Mouse (Mus musculus): ENCODE measurements around the gene Cd52.

Gene Cd52

DNA sequence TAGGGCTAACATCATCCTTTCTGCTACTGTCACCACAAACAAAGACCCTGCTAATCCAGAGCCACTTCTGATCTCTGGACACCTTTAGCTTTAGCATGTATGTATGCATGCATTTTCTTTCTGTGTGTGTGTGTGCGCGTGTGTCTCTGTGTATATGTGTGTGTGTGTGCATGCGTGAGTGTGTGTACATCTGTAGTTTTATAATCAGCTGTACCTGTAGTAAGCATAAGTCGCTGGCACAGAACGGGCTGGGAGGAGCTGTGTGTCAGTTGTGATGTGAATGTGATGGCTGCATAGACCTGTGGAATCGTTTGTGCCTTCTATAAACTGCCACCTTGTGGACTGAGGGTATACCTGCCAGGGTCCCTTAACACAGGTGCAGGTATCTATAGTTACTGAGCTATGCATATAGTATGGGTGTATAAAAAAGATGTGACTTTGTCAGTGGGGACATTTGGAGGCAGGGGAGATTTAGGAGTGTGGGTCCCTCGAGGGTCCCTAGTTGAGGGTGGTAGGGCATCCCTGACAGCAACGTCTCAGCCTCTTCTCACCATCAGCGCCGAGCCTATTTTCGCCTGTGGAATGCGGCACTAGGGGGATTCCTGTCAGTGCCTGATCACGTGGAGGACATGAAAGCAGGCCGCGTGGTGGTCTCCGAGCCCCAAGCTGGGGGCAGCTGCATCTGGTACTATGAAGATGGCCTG lies 4.2 kb downstream of the Cd52 start:
- DNase-seq (ENCODE audit: low spot score in 2 of 2), result no peak

DNA sequence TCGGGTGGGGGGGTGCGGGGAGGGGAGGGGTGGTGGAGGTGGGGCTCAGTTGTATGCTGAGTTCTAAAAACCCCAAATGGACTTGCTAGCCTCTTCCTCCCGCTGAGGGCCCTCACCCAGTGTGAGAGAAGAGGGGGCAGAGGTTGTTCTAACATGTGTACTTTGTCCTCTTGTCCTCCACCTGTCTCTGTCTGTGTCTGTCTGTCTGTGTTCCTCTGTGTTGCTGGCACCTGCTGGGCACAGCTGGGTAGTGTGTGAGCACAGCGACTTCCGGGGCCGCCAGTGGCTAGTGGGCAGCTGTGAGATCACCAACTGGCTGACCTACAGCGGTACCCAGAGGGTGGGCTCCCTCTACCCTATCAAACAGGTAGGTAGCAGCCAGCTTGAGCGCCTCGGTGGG lies 5.9 kb downstream of the Cd52 start:
- no peak for DNase-seq (ENCODE audit: low spot score in 2 of 2)

DNA sequence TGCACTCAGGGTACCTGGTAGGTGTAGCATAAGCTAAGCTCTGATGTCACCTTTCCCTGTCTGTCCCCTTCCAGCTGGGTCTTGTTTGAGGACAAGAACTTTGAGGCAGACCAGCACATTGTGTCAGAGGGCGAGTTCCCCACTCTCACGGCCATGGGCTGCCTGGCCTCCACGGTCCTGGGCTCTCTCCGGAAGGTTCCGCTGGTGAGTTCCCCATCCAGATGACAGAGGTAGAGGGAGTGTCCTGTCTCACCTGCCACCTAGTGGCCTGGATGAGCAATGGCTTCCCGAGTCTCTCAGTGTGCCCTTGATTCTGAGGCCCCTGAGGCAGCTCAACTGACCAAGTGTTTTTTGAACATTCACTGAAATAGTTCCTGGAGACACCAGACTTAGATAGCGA lies 7.5 kb downstream of the Cd52 start:
- DNase-seq (ENCODE audit: low spot score in 2 of 2), result no peak

DNA sequence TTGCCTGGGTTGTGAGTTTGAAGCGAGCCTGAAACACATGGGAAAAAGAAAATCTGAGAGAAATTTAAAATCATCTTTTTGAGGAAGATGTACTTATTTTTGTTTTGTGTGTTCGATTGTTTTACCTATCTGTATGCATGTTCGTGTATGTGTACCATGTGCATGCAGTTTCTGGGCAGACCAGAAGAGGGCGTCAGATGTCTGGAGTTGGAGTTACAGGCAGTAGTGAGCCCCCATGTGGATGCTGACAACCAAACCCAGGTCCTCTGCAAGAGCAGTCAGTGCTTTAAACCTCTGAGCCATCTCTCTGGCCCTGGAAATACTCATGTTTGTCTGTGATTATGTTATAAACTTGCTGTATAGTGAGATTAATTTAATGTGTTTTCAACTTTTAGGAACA lies 9.9 kb downstream of the Cd52 start:
- DNase-seq (ENCODE audit: low spot score in 2 of 2), result no peak

DNA sequence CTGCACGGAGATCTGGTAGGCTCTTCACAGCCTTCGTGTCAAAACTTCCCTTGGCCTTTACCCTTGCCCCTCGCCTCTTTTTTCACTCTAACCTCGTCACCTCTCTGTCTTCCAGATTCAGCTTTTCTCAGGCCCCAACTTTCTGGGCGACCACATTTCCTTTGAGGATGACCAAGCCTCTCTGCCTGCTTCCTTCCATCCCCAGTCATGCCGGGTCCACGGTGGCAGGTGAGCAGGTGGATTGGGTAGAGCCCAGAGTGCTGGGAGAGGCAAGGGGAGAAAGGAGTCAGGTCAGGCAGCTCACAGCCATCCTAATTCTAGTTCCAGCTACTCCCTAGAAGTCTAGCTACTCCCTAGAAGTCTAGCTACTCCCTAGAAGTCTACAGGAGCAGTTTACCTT lies 12.4 kb downstream of the Cd52 start:
- DNase-seq (ENCODE audit: low spot score in 2 of 2), result no peak

DNA sequence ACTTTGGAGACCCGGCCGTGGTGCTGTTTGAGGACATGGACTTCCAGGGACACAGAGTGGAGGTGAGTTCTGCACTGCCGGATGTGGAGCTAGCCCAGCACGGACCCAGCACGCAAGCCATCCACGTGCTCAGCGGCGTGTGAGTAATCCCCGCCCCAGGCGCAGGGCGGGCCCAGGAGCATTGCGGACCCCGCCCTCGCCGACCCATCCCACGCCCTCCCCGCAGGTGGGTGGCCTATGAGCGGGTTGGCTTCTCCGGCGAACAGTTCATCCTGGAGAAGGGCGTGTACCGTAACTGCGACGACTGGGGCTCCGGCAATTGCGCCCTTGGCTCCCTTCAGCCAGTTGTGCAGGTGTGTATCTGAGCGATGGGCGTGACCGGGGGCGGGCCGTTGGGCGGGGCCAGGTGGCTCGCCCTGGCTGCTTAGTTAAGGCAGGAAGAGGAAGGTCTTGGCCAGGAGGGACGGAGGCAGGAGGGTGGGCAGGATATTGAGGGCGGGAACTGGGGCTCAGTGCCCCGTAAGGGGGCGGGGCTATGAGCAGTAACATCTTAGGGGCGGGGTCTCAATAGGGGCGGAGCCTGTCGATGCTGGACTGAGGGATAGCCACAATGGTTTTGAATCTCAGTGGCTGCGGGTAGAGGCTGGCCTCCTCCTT lies 13.0 kb downstream of the Cd52 start:
- peak in 1 of 2 experiments; percentile 20 for DNase-seq (ENCODE audit: low spot score in 2 of 2)

DNA sequence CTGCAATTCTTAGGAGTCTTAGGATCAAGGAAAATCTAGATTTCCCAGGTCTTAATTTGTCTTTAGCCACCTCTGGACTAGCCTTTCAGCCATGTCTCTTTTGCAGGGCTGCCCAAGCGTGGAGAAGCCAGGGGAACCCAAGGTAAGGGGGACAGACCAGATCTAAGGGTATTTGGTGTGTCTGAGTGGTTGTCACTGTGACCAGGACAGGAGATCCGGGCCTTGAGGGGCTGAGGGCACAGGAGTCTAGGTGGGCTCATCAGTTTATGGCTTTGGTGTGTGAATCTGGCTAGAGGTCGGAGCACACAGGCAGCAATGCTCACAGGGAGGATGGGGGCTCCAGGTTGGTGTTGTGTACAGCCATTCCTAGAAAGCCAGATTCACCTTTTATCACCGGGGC lies 14.2 kb downstream of the Cd52 start:
- no peak for DNase-seq (ENCODE audit: low spot score in 2 of 2)

DNA sequence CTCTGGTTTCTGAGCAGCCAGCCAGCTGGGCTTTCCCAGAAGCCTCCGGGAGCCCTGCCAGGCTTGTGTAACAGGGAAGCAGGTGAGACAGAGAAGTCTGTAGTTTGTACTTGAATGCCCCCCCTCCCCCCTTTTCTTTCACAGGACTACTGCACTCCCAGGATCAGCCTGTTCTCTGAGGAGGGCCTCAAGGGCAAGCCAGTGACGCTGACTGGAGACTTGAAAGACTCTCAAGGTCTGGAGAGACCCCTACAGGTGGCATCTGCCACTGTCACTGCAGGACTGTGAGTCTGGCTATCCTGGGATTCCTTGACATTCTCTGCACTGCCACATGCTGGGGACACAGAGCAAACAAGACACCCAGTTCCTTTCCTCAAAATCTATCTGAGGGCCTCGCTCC lies 16.2 kb downstream of the Cd52 start:
- peak; percentile 36 to 41 for DNase-seq (ENCODE audit: low spot score in 2 of 2)

DNA sequence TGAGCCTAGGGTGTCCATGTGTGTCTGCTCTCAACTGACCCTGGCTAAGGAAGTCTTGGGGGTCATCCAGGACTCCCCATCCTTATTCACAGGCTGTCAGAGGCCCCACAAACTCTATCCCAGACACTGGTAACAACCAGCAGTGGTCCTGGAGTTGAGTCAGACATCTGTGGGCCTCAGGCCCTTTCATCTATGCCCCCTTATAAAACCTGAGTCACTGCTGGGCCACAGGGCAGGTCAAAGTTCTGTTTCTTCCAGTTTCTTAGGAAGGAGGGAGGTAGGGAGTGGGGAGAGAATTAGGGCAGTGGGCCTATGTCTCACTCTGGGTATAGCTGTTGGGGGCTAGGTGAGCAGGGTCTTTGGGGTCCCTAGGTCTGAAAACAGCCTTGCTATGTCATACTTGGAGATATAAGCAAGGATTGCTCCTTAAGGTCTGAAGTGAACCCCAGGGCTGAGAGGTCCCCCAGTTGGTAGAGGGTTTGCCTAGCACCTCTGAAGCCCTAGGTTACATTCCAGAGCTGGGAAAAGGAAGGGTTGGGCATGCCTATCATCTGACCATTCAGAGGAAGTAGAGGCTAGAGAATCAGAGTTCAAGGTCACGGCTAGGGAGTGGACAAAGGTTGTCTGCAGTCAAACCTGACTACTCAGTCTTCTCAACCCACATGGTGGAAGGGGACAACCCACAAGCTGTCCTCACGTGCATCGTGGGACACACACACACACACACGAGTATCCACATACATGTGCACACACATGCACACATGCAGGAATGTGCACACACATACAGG lies 25.9 kb downstream of the Cd52 start:
- DNase-seq (ENCODE audit: low spot score in 2 of 2), result no peak

DNA sequence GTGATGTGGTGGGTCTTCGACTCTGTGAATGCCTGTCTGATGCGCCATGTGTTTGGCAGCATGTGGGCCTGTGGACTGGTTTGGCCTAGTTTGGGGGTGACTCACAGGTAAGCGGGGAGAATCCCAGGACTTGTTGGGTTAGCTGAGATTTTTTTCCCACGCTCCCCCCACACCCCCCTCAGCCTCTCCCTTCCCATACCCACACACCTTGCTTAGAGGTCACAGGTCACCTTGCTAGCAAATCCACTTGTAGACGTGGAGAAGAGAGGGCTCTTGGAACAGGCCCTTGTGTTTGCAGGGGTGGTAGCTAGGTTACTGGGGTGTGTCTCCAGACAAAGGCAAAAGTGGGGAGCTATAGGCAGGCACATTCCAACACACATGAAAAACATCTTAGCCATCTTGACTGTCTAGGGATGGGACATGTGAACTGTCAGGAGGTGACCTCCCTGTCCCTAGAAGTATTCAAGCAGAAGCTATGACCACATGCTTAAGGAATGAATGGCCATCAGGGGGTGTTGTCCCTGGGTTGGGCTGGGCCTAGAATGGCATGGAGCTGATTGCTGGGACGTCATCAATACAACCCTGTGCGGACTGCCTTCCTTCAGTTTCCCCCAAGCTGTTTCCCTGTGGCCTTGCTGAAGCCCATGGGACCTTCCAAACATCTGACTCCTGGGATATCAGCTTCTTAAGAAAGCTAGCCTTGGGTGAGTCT lies 26.9 kb downstream of the Cd52 start:
- no peak for DNase-seq (ENCODE audit: low spot score in 2 of 2)

DNA sequence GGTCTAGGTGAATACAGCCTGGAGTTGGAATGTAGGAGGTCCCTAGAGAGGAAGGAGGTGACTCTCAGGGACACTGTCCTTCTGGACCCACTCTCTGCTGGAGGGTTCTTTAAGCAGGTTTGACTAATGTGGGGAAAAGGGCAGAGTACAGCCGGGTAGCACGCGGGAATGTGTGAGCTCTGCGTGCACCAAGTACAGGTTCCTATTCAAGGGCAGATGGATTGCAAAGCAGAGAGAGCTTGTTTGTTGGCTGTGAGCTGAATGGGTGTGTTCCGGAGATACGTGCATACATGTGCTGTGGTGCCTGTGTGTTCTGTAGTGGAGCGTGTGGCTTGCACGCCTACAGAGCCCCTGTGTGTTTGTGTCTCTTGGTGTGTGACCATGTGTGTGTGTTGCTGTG lies 27.5 kb downstream of the Cd52 start:
- no peak for DNase-seq (ENCODE audit: low spot score in 2 of 2)

DNA sequence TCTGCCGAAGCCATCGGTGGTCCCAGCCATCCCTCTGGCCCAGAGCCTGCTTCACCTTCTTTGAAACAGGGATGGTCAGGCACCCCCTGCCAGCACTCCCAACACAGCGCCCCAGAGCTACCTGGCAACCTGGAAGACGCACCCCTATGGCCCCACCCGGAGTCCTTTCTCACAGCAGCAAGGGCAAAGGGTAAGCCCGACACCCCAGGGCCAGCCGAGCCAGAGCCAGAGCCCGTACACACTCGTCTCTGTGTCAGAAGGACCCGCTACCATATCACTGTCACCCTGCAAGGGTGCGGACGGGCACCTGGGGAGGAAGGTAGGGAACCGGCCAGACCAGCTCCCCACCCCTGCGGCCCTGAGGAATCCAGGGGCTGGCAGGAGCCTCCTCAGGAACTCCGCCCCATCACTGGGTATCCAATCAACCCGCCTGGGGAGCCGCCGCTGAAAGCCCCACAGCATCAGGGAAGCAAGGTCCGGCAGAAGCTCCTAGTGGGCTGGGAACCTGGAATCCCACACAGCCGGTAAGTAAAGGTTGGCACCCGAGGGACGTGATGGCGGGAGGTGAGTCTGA lies 29.4 kb downstream of the Cd52 start:
- DNase-seq (ENCODE audit: low spot score in 2 of 2), result no peak

DNA sequence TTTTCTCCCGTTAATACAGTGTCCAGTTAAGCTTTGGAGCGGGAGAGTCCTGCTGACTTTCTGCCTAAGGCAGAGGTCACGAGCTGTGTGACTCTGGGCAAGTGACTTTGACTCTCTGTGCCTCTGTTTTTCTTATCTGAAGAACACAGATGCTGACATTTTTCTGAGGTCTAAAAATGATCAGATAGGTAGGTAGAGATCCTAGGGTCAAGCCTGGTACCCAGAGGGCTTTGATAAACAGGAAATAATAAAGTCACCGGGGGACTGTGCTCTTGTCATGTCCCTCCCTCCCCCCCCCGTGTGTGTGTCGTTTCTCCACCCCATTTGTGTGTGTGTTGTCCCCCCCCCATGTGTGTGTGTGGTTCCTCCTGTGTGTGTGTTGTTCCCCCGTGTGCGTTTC lies 32.3 kb downstream of the Cd52 start:
- DNase-seq (ENCODE audit: low spot score in 2 of 2), result no peak

DNA sequence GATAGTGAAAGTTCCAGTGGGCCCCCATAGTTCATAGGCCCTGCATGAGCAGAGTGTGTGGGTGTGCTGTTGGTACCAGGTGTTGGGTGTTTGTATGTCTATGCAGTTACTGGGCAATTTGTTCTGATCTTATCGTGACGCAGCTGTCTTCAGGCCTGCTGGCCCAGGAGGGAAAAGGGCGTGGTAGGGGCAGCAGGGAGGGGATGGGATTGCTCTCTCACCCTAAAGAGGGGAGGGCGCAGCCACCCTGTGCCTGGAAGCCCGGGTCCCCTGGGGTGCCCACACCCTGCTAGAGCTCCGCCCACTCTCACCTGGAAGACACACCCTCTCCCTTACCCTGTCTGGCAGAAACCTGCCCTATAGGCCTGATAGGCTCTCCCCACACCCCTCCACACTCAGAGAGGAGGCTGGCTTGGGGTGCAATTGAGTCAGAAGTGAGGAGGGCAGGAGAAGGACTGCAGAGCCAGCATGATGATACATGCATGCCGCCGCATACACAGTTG lies 32.9 kb downstream of the Cd52 start:
- DNase-seq (ENCODE audit: low spot score in 2 of 2), result no peak

DNA sequence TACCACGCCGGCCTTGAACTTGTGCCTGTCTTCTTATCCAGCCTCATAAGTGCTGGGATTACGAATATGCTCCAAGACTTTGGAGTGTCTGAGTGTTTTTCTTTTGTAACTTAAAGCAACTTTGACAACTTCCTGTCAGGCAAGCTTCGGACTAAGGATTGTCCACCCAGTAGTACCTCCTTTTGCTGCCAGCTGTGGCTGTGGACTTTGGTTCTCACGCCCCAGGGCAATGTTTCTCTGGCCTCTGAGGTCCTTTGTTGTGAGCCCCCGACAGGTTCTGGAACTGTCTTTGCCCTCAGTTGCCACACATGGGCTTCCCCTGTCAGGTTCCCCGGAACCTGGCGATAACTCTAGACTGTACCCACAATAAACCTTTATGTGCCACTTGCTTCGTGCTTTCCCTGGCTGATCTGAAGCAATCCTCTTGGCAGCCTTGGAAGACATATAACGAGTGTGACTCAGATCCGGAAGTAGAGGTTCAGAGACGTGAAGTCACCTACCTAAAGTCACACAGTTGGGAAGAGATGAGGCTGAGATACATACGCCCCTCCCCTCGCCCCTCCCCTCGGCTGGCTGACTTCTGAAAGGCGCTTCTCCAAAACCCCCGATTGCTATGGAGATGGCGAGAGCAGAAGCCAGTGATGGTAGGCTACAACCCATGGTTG lies 33.6 kb downstream of the Cd52 start:
- DNase-seq (ENCODE audit: low spot score in 2 of 2), result no peak

DNA sequence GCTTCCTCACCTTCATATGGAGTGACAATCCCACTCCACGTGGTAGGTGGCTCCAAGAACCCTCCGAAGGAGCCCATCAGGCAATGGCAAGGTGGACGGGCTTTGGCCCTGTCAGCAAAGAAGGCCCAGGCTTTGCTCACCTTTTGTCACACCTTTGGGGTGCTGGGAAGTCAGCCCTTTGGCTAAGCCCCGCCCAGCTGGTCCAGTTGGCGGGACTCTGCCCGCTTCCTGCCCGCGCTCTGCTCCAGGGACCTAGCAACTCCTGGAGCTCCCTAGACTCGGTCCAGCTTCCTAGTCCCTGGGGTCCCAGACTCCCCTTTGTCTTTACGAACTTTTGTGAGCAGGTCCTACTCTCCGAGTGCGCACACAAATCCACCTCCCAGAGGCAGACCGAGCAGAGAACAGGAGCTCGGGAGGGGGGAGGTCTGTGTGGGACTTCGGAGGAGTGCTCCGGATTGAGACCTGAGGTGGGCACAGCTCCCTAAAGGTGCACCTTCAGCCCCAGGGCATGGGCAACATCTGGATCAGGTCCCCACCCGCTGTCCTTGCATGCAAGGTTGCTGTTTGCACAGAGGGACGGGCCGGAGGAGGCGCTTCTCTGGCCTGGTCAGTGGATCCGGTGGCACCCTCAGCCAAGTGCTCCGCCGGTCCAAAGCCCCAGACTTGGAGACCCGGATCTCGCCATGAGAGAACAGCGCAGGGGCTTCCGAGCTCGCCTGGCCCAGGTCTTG lies 34.6 kb downstream of the Cd52 start, which contains the start of gene Crybg2:
TSS of gene Crybg2 (plus strand) at position 681 of the 731 bp plus-strand sequence.
- no peak for DNase-seq (ENCODE audit: low spot score in 2 of 2)

DNA sequence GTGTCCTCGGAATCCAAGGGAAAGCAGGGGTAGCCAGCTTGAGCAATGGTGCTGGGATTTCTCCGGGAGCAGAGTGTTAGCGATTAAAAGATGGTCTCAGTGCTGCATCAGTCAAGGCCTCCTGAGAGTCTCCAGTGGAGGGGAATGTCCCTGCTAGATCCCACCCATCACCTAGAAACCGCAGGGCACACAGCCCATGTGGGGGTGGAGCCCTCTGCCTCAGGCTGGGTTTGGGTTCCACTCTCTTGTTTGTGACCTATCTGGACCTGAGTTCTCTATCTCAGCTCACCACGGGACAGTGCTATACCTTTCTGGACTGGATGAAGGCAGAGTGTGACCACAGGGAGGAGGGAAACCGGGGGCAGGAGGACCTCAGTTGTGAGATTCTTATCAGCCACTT lies 36.0 kb downstream of the Cd52 start:
- DNase-seq (ENCODE audit: low spot score in 2 of 2), result no peak

DNA sequence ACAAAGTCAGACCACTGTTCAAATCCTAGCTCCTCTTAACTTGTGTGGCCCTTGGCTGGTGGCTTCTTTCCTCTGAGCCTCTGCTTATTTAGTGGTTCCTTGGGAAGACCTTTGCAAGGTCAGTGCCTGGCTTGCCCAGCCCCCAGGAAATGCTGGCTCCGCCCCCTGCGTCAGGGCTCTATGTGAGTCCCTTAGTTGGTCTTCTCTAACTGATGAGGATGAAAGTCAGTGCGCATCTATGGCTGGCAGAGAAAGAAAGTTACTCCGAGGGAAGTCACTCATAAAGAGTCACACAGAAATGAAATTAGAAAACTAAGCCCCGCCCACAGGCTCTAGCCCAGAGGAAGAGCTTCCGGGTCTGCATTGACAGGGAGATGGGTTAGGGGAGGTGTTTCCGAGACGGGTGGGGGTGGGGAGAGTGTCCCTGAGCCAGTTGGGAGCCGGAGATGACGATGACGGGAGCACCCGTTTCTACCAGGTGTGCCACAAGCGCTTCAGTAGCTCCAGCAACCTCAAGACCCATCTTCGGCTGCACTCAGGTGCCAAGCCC lies 36.6 kb downstream of the Cd52 start:
- no peak for DNase-seq (ENCODE audit: low spot score in 2 of 2)

DNA sequence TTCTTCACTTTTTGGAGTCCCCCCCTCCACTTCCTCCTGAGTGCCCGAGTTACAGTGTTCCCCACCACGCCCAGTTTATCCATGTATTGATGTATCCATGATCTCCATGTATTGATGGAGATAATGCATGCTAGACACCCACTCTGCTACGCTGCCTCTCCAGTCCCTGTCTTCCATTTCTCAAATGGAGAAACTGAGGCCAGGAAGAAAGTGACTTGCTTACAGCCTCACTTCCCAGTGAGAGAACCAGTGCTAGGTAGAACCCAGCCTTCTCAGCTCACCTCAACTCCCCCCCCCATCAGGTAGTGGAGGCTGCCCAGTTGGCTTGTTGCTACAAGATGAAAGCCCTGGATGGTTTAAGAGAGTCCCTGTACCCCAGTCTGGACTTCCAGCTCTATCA lies 41.3 kb downstream of the Cd52 start, which contains the start of gene Zfp683:
TSS of gene Zfp683 (plus strand) at position 301 of the 400 bp plus-strand sequence.
- no peak for DNase-seq (ENCODE audit: low spot score in 2 of 2)

DNA sequence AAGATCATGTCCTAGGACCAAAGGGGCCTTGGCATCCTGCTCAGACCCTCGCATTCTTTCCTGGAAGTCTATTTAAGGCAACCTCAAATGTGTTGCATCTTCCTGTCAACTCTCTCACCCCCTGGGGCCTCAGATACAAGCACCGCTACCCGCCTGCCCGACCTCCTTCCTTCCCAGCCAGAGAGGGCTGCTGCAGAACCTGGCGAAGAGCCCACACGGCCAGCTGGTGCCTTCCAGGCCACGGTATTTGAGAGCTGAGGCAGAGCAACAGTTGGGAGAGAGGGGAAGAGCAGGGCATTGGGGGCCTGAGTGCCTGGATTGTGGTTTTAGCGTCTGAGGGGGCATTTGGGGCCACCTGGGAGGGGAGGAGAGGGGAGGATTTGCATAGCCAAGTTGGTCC lies 42.3 kb downstream of the Cd52 start:
- DNase-seq (ENCODE audit: low spot score in 2 of 2), result no peak

All from frontal cortex, postnatal 14 days (tissue).